12 mouse cellular contexts compared by ENCODE assay signal in genomic region chr9:111204601-111205375, GRCm38 (mm10).
DNase-seq lines count a peak whose midpoint lies in the region; ATAC-seq and TF ChIP-seq lines count a peak whose summit lies in the region.
"Had no signal": no experiment of that assay in that cellular context is flagged by ENCODE, and none has a peak within 500 bp of the region (broad histone marks: within the 10 kb centered on the region; RNA-seq: fewer than 3 reads in every experiment).

No protein-coding gene starts in this region.

- H3K4me1 ChIP-seq in small intestine, adult 2 months (ENCODE audit: control insufficient read depth, insufficient read depth, insufficient read length, low read length): no peaks in the 10 kb centered on the region; the same call in 1 of the 2 replicates
- H3K4me1 ChIP-seq: lung, embryonic 15.5 days; neural tube, embryonic 12.5 days had no signal

- H3K27me3 ChIP-seq in small intestine, adult 2 months (ENCODE audit: control insufficient read depth, insufficient read depth, low read length): no peaks in the 10 kb centered on the region
- H3K27me3 ChIP-seq: intestine, embryonic 15.5 days; lung, embryonic 15.5 days; neural tube, embryonic 12.5 days had no signal

- no peak for TF ChIP-seq CTCF in small intestine, adult 2 months (IDR thresholded peaks at IDR 0.05; ENCODE audit: extremely low read depth, insufficient read length, insufficient replicate concordance, low read depth, low read length)

- no peak for ATAC-seq in megakaryocyte-erythroid progenitor cell, adult 5-6 weeks (replicated peaks; ENCODE audit: low FRiP score, low TSS enrichment, poor library complexity, severe bottlenecking)
- ATAC-seq: CD4-positive, CD25-positive, alpha-beta regulatory T cell, adult 4 months; intestine, embryonic 15.5 days had no signal

- peak; percentile 9 for DNase-seq in gastrocnemius, postnatal 14 days
- no peak for DNase-seq in gastrocnemius, postnatal 4 days (ENCODE audit: low spot score in 2 of 2)
- DNase-seq in lung, postnatal 10 days: peak; percentile 18
- no peak for DNase-seq in lung, postnatal 4 days
- DNase-seq in layer of hippocampus, adult 8-10 months (ENCODE audit: low spot score in 2 of 2): peak; percentile 60 to 65
- no peak for DNase-seq in cerebellum, postnatal 4 days (ENCODE audit: low spot score in 2 of 2)

- intact Hi-C loops in gastrocnemius, postnatal 14 days (cut with DNase I; ENCODE audit: low total_unique reads): no loop called here

- H3K36me3 ChIP-seq in small intestine, adult 2 months (ENCODE audit: control insufficient read depth, insufficient read depth, low read length): peaks cover 51% of the 10 kb centered on the region
- H3K36me3 ChIP-seq: intestine, embryonic 15.5 days had no signal

- H3K4me3 ChIP-seq in small intestine, adult 2 months (ENCODE audit: low read depth, low read length): no peak overlapping the region
- H3K4me3 ChIP-seq: intestine, embryonic 15.5 days; lung, embryonic 15.5 days; neural tube, embryonic 12.5 days had no signal

- TF ChIP-seq POLR2A in small intestine, adult 2 months (IDR thresholded peaks at IDR 0.05; ENCODE audit: low read depth, low read length): no peak

- 65% methylated on average over 9 of the region's 9 CpGs for WGBS in small intestine, adult 2 months

- H3K27ac ChIP-seq in small intestine, adult 2 months (ENCODE audit: insufficient read depth, low read depth, low read length): peak overlapping the region; percentile 24; the same call in 1 of the 2 replicates
- H3K27ac ChIP-seq: intestine, embryonic 15.5 days; lung, embryonic 15.5 days; neural tube, embryonic 12.5 days had no signal

Comparison
In these comparisons a context has a peak if more than half of its experiments do, and no peak if none do; other contexts are left out.
1. DNase-seq: peak in gastrocnemius, postnatal 14 days (single experiment), lung, postnatal 10 days (single experiment) and layer of hippocampus, adult 8-10 months (2 of 2); none in gastrocnemius, postnatal 4 days (0 of 2), lung, postnatal 4 days (0 of 2) and cerebellum, postnatal 4 days (0 of 2).